Mouse (Mus musculus) lung, postnatal 0 days (tissue): ENCODE data around the gene Khk.

Source experiments
- CTCF ChIP-seq: IDR thresholded peaks from 2 replicates; pipeline ENCODE4 v1.5.1; 2016; ENCODE audit warnings: antibody characterized with exemption, mild to moderate bottlenecking
- EP300 ChIP-seq: IDR thresholded peaks from 2 replicates; pipeline ENCODE4 v1.6.1; 2016; ENCODE audit warnings: antibody characterized with exemption, mild to moderate bottlenecking, control low read depth

DNA sequence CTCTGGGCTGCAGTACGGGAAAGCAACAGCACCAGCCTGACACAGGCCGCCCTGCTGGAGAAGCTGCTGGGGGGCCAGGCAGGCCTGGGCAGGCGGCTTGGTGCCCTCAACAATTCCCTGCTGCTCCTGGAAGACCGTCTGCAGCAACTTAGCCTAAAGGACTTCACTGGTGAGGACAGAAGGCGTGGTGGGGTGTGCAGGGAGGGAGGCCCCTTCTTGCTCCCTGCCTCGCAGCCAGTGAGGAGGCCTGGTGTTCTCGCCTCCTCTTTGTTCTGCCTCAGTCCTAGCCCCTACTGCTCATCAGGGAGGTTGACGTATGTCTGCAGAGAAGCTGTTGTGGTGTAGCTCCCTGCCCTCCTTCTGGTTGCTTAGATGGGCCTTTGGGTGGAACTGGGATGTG lies 2.5 kb upstream of the Khk start:
- TF ChIP-seq CTCF: no peak
- TF ChIP-seq EP300: no peak
